Mouse (Mus musculus) CH12.LX (cell line): Measurements from ENCODE around the gene 0610030E20Rik.

Experiments used
- CTCF ChIP-seq, 2 experiments: IDR thresholded peaks in 1 of 2; conservative IDR thresholded peaks in 1 of 2; 2 replicates each; pipeline ENCODE4 v1.5.1; 2011 to 2012; ENCODE audit warnings: low read depth in 2 of 2, low read length in 2 of 2, improper control_type of control experiment in 1 of 2, inconsistent platforms in 1 of 2, mild to moderate bottlenecking in 1 of 2, moderate library complexity in 1 of 2
- MXI1 ChIP-seq: IDR thresholded peaks from 2 replicates; pipeline ENCODE4 v1.6.1; 2011; ENCODE audit warnings: mild to moderate bottlenecking, low read depth, low read length, improper control_type of control experiment
- POLR2A ChIP-seq: IDR thresholded peaks from 2 replicates; pipeline ENCODE4 v1.6.1; 2011; ENCODE audit warnings: low read depth, mild to moderate bottlenecking, improper control_type of control experiment, low read length

GRCm38 (mm10) chr6:72361121-72361551 is 14.0 kb downstream of the 0610030E20Rik start:
- no peak for TF ChIP-seq POLR2A
- no peak for TF ChIP-seq MXI1
- TF ChIP-seq CTCF (conservative IDR thresholded peaks at IDR 0.05 in 1 of 2, IDR thresholded peaks at IDR 0.05 in 1 of 2; ENCODE audit: low read depth in 2 of 2, low read length in 2 of 2): no peak
